Comparison of ENCODE assay signal across 8 mouse cellular contexts in genomic region chr3:36000275-36001239, GRCm38 (mm10). TPM values are rescaled to one million over a fixed set of nuclear protein-coding genes. Genes with fewer than 3 reads are reported as not detected.
DNase-seq lines count a peak whose midpoint lies in the region; ATAC-seq lines count a peak whose summit lies in the region.

Gene Mccc1 (minus strand): TSS chr3:36000678.

- H3K4me3 ChIP-seq in lung, embryonic 16.5 days (ENCODE audit: low read length): peak within 1 kb of the TSS; percentile 56

- peak within 1 kb of the TSS; percentile 81 for H3K4me2 ChIP-seq in lung, embryonic 16.5 days (ENCODE audit: low read depth, low read length)

- H3K9ac ChIP-seq in lung, embryonic 16.5 days (ENCODE audit: low read length): peak within 1 kb of the TSS; percentile 67

- H3K27me3 ChIP-seq in lung, embryonic 16.5 days (ENCODE audit: control insufficient read depth, insufficient read depth, low read depth, low read length): no peaks in the 10 kb centered on the region

- H3K9me3 ChIP-seq in lung, embryonic 16.5 days (ENCODE audit: control insufficient read depth, low read length): no peaks in the 10 kb centered on the region

- H3K4me1 ChIP-seq in lung, embryonic 16.5 days (replicated peaks; ENCODE audit: control insufficient read depth, insufficient read depth, low read length): peaks cover 3% of the 10 kb centered on the region; the same call in 1 of the 2 replicates

- peak; percentile 94 for DNase-seq in MEL-GATA-1-ER (ENCODE audit: extremely low read depth, low read depth)
- peak; percentile 96 for DNase-seq in cerebellum, adult 8-10 months
- DNase-seq in forelimb bud, embryonic 11.5 days (ENCODE audit: low read depth, low spot score): peak; percentile 96
- peak; percentile 96 for DNase-seq in layer of hippocampus, adult 9-10 months (ENCODE audit: low spot score)
- DNase-seq in ovary, postnatal 10 days (ENCODE audit: low spot score): peak; percentile 88
- DNase-seq in thymus, postnatal 10 days (ENCODE audit: low spot score in 2 of 2): peak; percentile 88 to 90

- H3K36me3 ChIP-seq in lung, embryonic 16.5 days (ENCODE audit: control insufficient read depth, insufficient read depth, low read length): peaks cover 2% of the 10 kb centered on the region; the same call in 1 of the 2 replicates

- ATAC-seq in hematopoietic stem cell, adult 5-6 weeks (replicated peaks in 1 of 2; ENCODE audit: insufficient read depth in 1 of 2, low FRiP score in 2 of 2, low TSS enrichment in 1 of 2, low read depth in 1 of 2, poor library complexity in 2 of 2, severe bottlenecking in 2 of 2): peak; percentile 99
- peak; percentile 100 for ATAC-seq in lung, embryonic 16.5 days (ENCODE audit: low read depth)

- WGBS in lung, embryonic 16.5 days: 2% methylated on average over 39 of the region's 39 CpGs

- peak within 1 kb of the TSS; percentile 78 for H3K27ac ChIP-seq in lung, embryonic 16.5 days (ENCODE audit: low read length)

RNA-seq across cellular contexts. Expression of gene Mccc1, which starts in this region (rescaled TPM):
- 6.9 and 18.2 TPM in 2 replicates for total RNA-seq in hematopoietic stem cell, adult 5-6 weeks (2017)
- 37.5 and 37.6 TPM in 2 replicates for polyA plus RNA-seq in lung, embryonic 16.5 days (2015; fragmentation: Nextera tagmentation; extraction: Ambion mirVana)

Comparison
In these comparisons a context has a peak if more than half of its experiments do, and no peak if none do; other contexts are left out.
1. Peak in every context shown above with its lines: DNase-seq, ATAC-seq, H3K4me3 ChIP-seq and H3K27ac ChIP-seq.